Mouse (Mus musculus) neural tube, embryonic 14.5 days (tissue): ENCODE measurements around the gene Manba. TPM values are rescaled to one million over a fixed set of nuclear protein-coding genes. Genes with fewer than 3 reads are reported as not detected.

Source experiments
- ATAC-seq: fragments of 200-750 bp; cut with Nextera tagmentation; 2 replicates; pipeline ENCODE4 v1.8.0; 2017; ENCODE audit warnings: low read depth, mild to moderate bottlenecking, moderate TSS enrichment, moderate library complexity
- H3K27ac ChIP-seq: fragments of 300-500 bp; sonication (generic); 2 replicates; pipeline ENCODE4 v1.5.1; 2014; ENCODE audit warnings: low read depth, mild to moderate bottlenecking, control low read depth, low read length, moderate library complexity, mixed read lengths
- H3K27me3 ChIP-seq: fragments of 300-500 bp; sonication (generic); 2 replicates; pipeline ENCODE4 v1.6.1; 2014; ENCODE audit warnings: low read length; ENCODE audit not compliant: control insufficient read depth, insufficient read depth
- H3K36me3 ChIP-seq: fragments of 300-500 bp; sonication (generic); 2 replicates; pipeline ENCODE4 v1.6.1; 2014; ENCODE audit warnings: low read length, mixed read lengths; ENCODE audit not compliant: control insufficient read depth, insufficient read depth
- H3K4me1 ChIP-seq: fragments of 300-500 bp; sonication (generic); 2 replicates; pipeline ENCODE4 v1.6.1; 2014; ENCODE audit warnings: low read length; ENCODE audit not compliant: control insufficient read depth, insufficient read depth
- H3K4me2 ChIP-seq: fragments of 300-500 bp; sonication (generic); 2 replicates; pipeline ENCODE4 v1.6.1; 2014; ENCODE audit warnings: mild to moderate bottlenecking, low read depth, low read length, control low read depth
- H3K4me3 ChIP-seq: fragments of 300-500 bp; sonication (generic); 2 replicates; pipeline ENCODE4 v1.5.1; 2014; ENCODE audit warnings: low read depth, low read length, control low read depth, mixed read lengths
- H3K9ac ChIP-seq: fragments of 300-500 bp; sonication (generic); replicated peaks from 2 replicates; pipeline ENCODE4 v1.6.1; 2014; ENCODE audit warnings: low read depth, mild to moderate bottlenecking, control low read depth, low read length, mixed read lengths
- H3K9me3 ChIP-seq: fragments of 300-500 bp; sonication (generic); 2 replicates; pipeline ENCODE4 v1.6.1; 2016; ENCODE audit warnings: low read length; ENCODE audit not compliant: control insufficient read depth
- WGBS: fragments of 180-500 bp; shearing (Covaris S2); extraction: QIAGEN DNeasy Blood & Tissue Kit; methylation state at CpG from one replicate; pipeline ENCODE4 v1.1.7; 2014; 5-methylcytosine and 5-hydroxymethylcytosine counted together
- polyA plus RNA-seq: library from polyadenylated mRNA; unstranded; fragments of >200 nt; fragmentation: Nextera tagmentation; extraction: Ambion mirVana; gene quantifications from 2 replicates; pipeline ENCODE4 v1.2.1, GENCODE M21; 2014

The Manba gene
- polyA plus RNA-seq, 1 experiment from 2014 or later: 6.5 TPM

GRCm38 (mm10) chr3:135511683-135512082 lies 26.3 kb downstream of the Manba start:
- no peaks in the 10 kb centered on the region for H3K27me3 ChIP-seq
- no peaks in the 10 kb centered on the region for H3K4me1 ChIP-seq
- WGBS: 50% methylated on average over 11 of the region's 11 CpGs
- H3K4me3 ChIP-seq: no peak overlapping the region
- H3K4me2 ChIP-seq: no peak overlapping the region
- no peaks in the 10 kb centered on the region for H3K36me3 ChIP-seq
- no peak for ATAC-seq
- no peak overlapping the region for H3K27ac ChIP-seq
- H3K9me3 ChIP-seq: no peaks in the 10 kb centered on the region
- no peak overlapping the region for H3K9ac ChIP-seq

- 0 out of 2 replicates have a peak overlapping the region, but pooled peaks have one; percentile 8 for H3K4me2 ChIP-seq
- H3K27ac ChIP-seq: no peak overlapping the region
- ATAC-seq: peak; percentile 71
- no peaks in the 10 kb centered on the region for H3K9me3 ChIP-seq
- H3K27me3 ChIP-seq: no peaks in the 10 kb centered on the region
- no peaks in the 10 kb centered on the region for H3K36me3 ChIP-seq
- H3K4me1 ChIP-seq: no peaks in the 10 kb centered on the region
- no peak overlapping the region for H3K4me3 ChIP-seq
- H3K9ac ChIP-seq: no peak overlapping the region
- WGBS: 50% methylated on average over 11 of the region's 11 CpGs
Measured at GRCm38 (mm10) chr3:135513270-135513669, 27.9 kb downstream of the Manba start.

- no peak overlapping the region for H3K4me3 ChIP-seq
- H3K27ac ChIP-seq: no peak overlapping the region
- no peak for ATAC-seq
- no peak overlapping the region for H3K9ac ChIP-seq
- H3K9me3 ChIP-seq: no peaks in the 10 kb centered on the region
- WGBS: 80% methylated on average over 14 of the region's 14 CpGs
- H3K4me1 ChIP-seq: no peaks in the 10 kb centered on the region
- H3K36me3 ChIP-seq: no peaks in the 10 kb centered on the region
- no peaks in the 10 kb centered on the region for H3K27me3 ChIP-seq
- H3K4me2 ChIP-seq: no peak overlapping the region
Measured at GRCm38 (mm10) chr3:135513800-135514425, 28.5 kb downstream of the Manba start.

- H3K4me1 ChIP-seq: no peaks in the 10 kb centered on the region
- WGBS: 87% methylated on average over 5 of the region's 5 CpGs
Measured at GRCm38 (mm10) chr3:135515246-135515645, 29.8 kb downstream of the Manba start.

GRCm38 (mm10) chr3:135516891-135517290 lies 31.5 kb downstream of the Manba start:
- 80% methylated on average over 6 of the region's 6 CpGs for WGBS

More at GRCm38 (mm10) chr3:135515246-135515645, 29.8 kb downstream of the Manba start:
- Histone ChIP-seq H3K9ac (no peak overlapping the region), H3K36me3 (no peaks in the 10 kb centered on the region), H3K27ac (no peak overlapping the region), H3K9me3 (no peaks in the 10 kb centered on the region), H3K4me2 (no peak overlapping the region), H3K4me3 (no peak overlapping the region), H3K27me3 (no peaks in the 10 kb centered on the region)
- no peak for ATAC-seq

GRCm38 (mm10) chr3:135518882-135519281 lies 33.5 kb downstream of the Manba start:
- H3K9ac ChIP-seq: no peak overlapping the region
- H3K27me3 ChIP-seq: no peaks in the 10 kb centered on the region
- H3K36me3 ChIP-seq: no peaks in the 10 kb centered on the region
- no peak for ATAC-seq
- H3K4me2 ChIP-seq: no peak overlapping the region
- H3K4me1 ChIP-seq: no peaks in the 10 kb centered on the region
- no peaks in the 10 kb centered on the region for H3K9me3 ChIP-seq
- 81% methylated on average over 5 of the region's 5 CpGs for WGBS
- no peak overlapping the region for H3K27ac ChIP-seq
- no peak overlapping the region for H3K4me3 ChIP-seq

More at GRCm38 (mm10) chr3:135516891-135517290, 31.5 kb downstream of the Manba start:
- Histone ChIP-seq H3K4me1 (no peaks in the 10 kb centered on the region), H3K9ac (no peak overlapping the region), H3K36me3 (no peaks in the 10 kb centered on the region), H3K27ac (no peak overlapping the region), H3K4me3 (no peak overlapping the region), H3K9me3 (no peaks in the 10 kb centered on the region), H3K4me2 (no peak overlapping the region), H3K27me3 (no peaks in the 10 kb centered on the region)
- ATAC-seq: no peak

GRCm38 (mm10) chr3:135519584-135519983 lies 34.2 kb downstream of the Manba start:
- Histone ChIP-seq H3K4me1 (no peaks in the 10 kb centered on the region), H3K4me3 (no peak overlapping the region), H3K9ac (no peak overlapping the region), H3K27me3 (no peaks in the 10 kb centered on the region), H3K4me2 (no peak overlapping the region), H3K9me3 (no peaks in the 10 kb centered on the region), H3K27ac (no peak overlapping the region), H3K36me3 (no peaks in the 10 kb centered on the region)
- ATAC-seq: no peak
- WGBS: 76% methylated on average over 6 of the region's 6 CpGs

GRCm38 (mm10) chr3:135521963-135522362 lies 36.6 kb downstream of the Manba start:
- Histone ChIP-seq H3K27me3 (no peaks in the 10 kb centered on the region), H3K9me3 (no peaks in the 10 kb centered on the region), H3K36me3 (no peaks in the 10 kb centered on the region), H3K4me2 (no peak overlapping the region), H3K4me1 (no peaks in the 10 kb centered on the region), H3K9ac (no peak overlapping the region), H3K4me3 (no peak overlapping the region), H3K27ac (no peak overlapping the region)
- ATAC-seq: no peak
- 73% methylated on average over 4 of the region's 4 CpGs for WGBS

GRCm38 (mm10) chr3:135522618-135523355 lies 37.4 kb downstream of the Manba start:
- Histone ChIP-seq H3K4me1 (no peaks in the 10 kb centered on the region), H3K9ac (no peak overlapping the region), H3K36me3 (no peaks in the 10 kb centered on the region), H3K27me3 (no peaks in the 10 kb centered on the region), H3K4me3 (no peak overlapping the region), H3K27ac (no peak overlapping the region), H3K4me2 (no peak overlapping the region), H3K9me3 (no peaks in the 10 kb centered on the region)
- peak; percentile 17; the same call in 1 of the 2 replicates for ATAC-seq
- 54% methylated on average over 16 of the region's 16 CpGs for WGBS
